Mouse (Mus musculus) embryonic facial prominence, embryonic 11.5 days (tissue): ENCODE data around the gene Fhod1. TPM values are rescaled to one million over a fixed set of nuclear protein-coding genes. Genes with fewer than 3 reads are reported as not detected.
A peak's percentile ranks its signal among the peaks of the same experiment; 100 is the strongest.

ENCODE experiments used
- ATAC-seq: fragments of 200-750 bp; cut with Nextera tagmentation; replicated peaks from 2 replicates; pipeline ENCODE4 v1.8.0; 2017; ENCODE audit warnings: low read depth; ENCODE audit not compliant: insufficient number of reproducible peaks, low FRiP score, low TSS enrichment
- DNase-seq: peaks from one replicate; pipeline ENCODE4 v3.0.0-alpha.2; 2015; ENCODE audit warnings: low spot score
- H3K27ac ChIP-seq: fragments of 300-500 bp; sonication (generic); replicated peaks from 2 replicates; pipeline ENCODE4 v1.5.1; 2014; ENCODE audit warnings: mild to moderate bottlenecking, low read depth, low read length, control low read depth
- H3K27me3 ChIP-seq: fragments of 300-500 bp; sonication (generic); 2 replicates; pipeline ENCODE4 v1.6.1; 2014; ENCODE audit warnings: mild to moderate bottlenecking, low read length, moderate library complexity, mixed read lengths; ENCODE audit not compliant: control insufficient read depth, insufficient read depth
- H3K36me3 ChIP-seq: fragments of 300-500 bp; sonication (generic); replicated peaks from 2 replicates; pipeline ENCODE4 v1.6.1; 2014; ENCODE audit warnings: low read depth, mild to moderate bottlenecking, low read length, moderate library complexity, mixed read lengths; ENCODE audit not compliant: control insufficient read depth, insufficient read depth
- H3K4me1 ChIP-seq: fragments of 300-500 bp; sonication (generic); 2 replicates; pipeline ENCODE4 v1.6.1; 2014; ENCODE audit warnings: low read length, mixed read lengths; ENCODE audit not compliant: control insufficient read depth, insufficient read depth
- H3K4me2 ChIP-seq: fragments of 300-500 bp; sonication (generic); 2 replicates; pipeline ENCODE4 v1.6.1; 2014; ENCODE audit warnings: low read depth, mild to moderate bottlenecking, control low read depth, low read length, moderate library complexity
- H3K4me3 ChIP-seq: fragments of 300-500 bp; sonication (generic); 2 replicates; pipeline ENCODE4 v1.5.1; 2014; ENCODE audit warnings: low read depth, low read length, control low read depth
- H3K9ac ChIP-seq: fragments of 300-500 bp; sonication (generic); replicated peaks from 2 replicates; pipeline ENCODE4 v1.6.1; 2014; ENCODE audit warnings: mild to moderate bottlenecking, control low read depth, low read length
- H3K9me3 ChIP-seq: fragments of 300-500 bp; sonication (generic); replicated peaks from 2 replicates; pipeline ENCODE4 v1.6.1; 2016; ENCODE audit warnings: mild to moderate bottlenecking, low read length, inconsistent platforms, mixed read lengths; ENCODE audit not compliant: control insufficient read depth
- WGBS: fragments of 180-500 bp; shearing (Covaris S2); extraction: QIAGEN DNeasy Blood & Tissue Kit; methylation state at CpG from one replicate; pipeline ENCODE4 v1.1.7; 2014; 5-methylcytosine and 5-hydroxymethylcytosine counted together
- polyA plus RNA-seq: library from polyadenylated mRNA; unstranded; fragments of >200 nt; fragmentation: Nextera tagmentation; extraction: Ambion mirVana; gene quantifications from 2 replicates; pipeline ENCODE4 v1.2.1, GENCODE M21; 2014

The Fhod1 gene
- polyA plus RNA-seq, 1 experiment from 2014 or later, result 2.6 TPM

DNA sequence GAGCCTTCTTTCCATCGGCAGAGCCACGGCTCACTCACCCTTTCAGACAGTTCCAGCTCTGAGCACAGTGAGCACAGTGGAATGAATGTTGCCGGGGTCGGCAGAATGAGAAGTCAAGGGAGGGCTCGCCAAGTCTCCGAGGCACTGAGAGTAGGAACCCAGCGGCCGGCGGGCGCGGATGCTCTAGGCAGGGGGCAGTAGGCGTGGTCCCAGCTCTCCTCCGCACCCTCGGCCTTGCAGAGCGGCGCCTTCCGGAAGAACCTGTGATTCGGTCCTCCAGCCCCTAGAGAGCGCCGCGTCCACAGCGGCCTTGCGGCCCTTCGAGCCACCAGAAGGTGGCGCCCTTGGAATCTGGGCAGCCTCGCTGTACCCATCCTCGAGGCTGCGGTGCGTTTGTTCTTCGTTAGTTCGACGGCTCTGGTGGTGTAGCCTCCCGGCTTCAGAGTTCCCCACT lies 26.8 kb upstream of the Fhod1 start:
- Histone ChIP-seq H3K4me3 (no peak overlapping the region), H3K4me2 (peak overlapping the region; percentile 21), H3K9me3 (no peaks in the 10 kb centered on the region), H3K27me3 (no peaks in the 10 kb centered on the region), H3K27ac (no peak overlapping the region), H3K36me3 (no peaks in the 10 kb centered on the region), H3K9ac (no peak overlapping the region), H3K4me1 (no peaks in the 10 kb centered on the region)
- ATAC-seq (peak; percentile 1; the same call in 1 of the 2 replicates), DNase-seq (peak; percentile 50)
- 25% methylated on average over 31 of the region's 33 CpGs for WGBS

DNA sequence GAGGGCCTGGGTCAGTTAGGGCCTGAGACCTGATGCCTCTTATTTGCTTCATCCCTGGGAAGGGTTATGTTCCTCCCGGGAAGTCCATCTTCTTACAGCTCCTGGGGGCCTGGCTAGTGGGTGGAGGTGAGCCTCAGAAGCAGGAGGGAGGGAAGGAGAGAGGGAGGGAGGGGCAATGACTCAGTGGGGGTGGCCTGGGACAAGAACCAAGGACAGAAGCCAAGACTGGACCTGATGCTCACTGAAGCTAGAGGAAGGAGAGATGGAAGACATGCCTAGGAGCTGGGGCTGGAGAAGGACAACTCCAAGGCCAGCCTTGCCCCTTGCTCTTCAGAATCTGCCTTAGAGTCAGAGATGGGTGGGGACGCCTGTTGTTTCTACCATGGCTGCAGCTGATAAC lies 25.3 kb upstream of the Fhod1 start, which contains the start of gene Plekhg4:
TSS of gene Plekhg4 (plus strand) at position 243 of the 400 bp plus-strand sequence.
- Histone ChIP-seq H3K27me3 (no peaks in the 10 kb centered on the region), H3K36me3 (no peaks in the 10 kb centered on the region), H3K4me3 (no peak within 1 kb of the TSS), H3K9ac (no peak within 1 kb of the TSS), H3K4me1 (no peaks in the 10 kb centered on the region), H3K27ac (no peak within 1 kb of the TSS), H3K4me2 (no peak within 1 kb of the TSS), H3K9me3 (no peaks in the 10 kb centered on the region)
- ATAC-seq (no peak), DNase-seq (no peak)
- 62% methylated on average over 2 of the region's 2 CpGs for WGBS

DNA sequence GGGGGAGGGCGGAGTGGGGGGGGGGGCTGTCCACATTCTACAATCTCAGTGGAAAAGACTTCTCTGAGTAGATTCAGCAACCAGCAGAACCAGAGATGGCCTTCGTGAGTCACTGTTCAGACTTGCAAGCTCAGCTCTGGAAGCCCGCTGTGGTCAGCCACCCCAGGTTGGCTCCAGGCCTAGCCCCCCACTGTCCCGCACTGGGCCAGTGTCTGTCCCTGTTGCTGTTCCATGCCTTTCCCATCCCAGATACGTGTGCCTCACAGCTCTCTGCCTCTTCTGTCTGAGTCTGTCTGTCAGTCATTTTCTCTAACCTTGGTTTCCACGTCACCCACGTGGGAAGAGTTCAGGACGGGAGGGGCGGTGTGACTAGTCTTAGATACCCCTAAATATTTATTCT lies 24.7 kb upstream of the Fhod1 start:
- no peak overlapping the region for H3K27ac ChIP-seq
- ATAC-seq, result no peak

DNA sequence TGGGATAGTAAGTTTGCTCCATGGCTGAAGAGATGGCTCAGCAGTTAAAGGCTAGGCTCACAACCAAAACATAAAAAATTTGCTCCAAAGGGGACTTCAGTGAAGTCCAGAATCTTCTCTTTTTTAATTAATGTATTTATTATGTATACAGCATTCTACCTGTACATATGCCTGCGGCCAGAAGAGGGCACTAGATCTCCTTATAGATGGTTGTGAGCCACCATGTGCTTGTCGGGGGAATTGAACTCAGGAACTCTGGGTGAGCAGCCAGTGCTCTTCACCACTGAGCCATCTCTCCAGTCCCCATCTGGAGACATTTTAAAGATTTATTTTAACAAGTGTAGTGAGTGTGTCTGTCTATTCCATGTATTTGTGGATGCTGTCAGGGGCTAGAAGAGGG lies 19.4 kb upstream of the Fhod1 start:
- H3K36me3 ChIP-seq, result no peaks in the 10 kb centered on the region
- H3K4me2 ChIP-seq, result no peak overlapping the region
- no peak for DNase-seq
- 74% methylated on average over 2 of the region's 2 CpGs for WGBS
- no peak for ATAC-seq
- H3K27ac ChIP-seq, result no peak overlapping the region
- H3K27me3 ChIP-seq, result no peaks in the 10 kb centered on the region
- H3K9me3 ChIP-seq, result no peaks in the 10 kb centered on the region
- no peak overlapping the region for H3K9ac ChIP-seq
- no peak overlapping the region for H3K4me3 ChIP-seq
- H3K4me1 ChIP-seq, result no peaks in the 10 kb centered on the region

More for the DNA sequence above, 24.7 kb upstream of the Fhod1 start:
- no peaks in the 10 kb centered on the region for H3K36me3 ChIP-seq
- no peaks in the 10 kb centered on the region for H3K4me1 ChIP-seq
- no peak overlapping the region for H3K4me3 ChIP-seq
- 79% methylated on average over 8 of the region's 9 CpGs for WGBS
- H3K27me3 ChIP-seq, result no peaks in the 10 kb centered on the region
- no peak overlapping the region for H3K4me2 ChIP-seq
- no peak for DNase-seq
- no peak overlapping the region for H3K9ac ChIP-seq
- no peaks in the 10 kb centered on the region for H3K9me3 ChIP-seq

DNA sequence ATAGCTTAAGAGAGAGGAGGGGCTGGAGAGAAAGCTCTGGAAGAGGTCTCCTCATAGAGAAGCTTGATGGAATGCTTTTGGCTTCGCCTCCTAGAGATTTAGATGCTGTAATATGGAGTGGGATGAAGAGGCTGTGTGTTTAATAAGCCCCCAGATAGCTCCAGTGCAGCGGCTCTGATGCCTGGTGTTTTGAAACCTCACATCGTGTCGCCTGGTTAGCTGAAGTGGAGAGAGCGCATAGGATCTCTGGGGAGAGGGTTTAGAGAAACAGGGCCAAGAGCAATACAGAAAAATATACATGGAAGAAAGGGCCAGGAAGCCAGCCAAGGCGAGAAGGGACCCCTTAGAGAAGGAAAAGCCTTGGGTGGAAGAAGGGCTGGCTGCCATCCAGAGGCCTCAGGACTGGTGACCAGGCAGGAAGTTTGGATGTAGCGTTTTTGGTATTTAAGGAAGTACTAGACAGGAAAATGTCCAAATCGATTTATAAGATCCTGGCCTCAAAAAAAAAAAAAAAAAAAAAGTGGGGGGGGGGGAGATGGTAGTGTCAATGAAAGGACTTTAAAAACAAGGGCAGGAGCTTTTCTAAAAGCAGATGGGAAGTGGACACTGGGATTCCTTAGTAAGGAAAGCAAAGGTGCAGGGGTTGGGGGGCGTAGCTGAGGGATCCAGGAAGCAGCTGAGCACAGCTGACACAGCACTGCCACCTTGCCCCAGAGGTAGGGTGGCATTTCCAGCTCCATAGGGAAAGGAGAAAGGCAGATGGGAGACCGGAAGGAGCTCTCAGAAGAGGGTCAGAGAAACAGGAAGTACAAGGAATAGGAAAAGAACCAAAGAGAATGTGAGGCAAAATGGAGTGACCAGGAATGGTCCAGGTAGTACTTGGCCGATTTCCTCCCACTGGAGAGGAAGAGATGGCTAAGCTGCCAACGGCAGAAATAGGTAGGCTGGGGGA lies 14.3 kb upstream of the Fhod1 start:
- ATAC-seq (no peak), DNase-seq (no peak)
- Histone ChIP-seq H3K27me3 (no peaks in the 10 kb centered on the region), H3K36me3 (no peaks in the 10 kb centered on the region), H3K9ac (no peak overlapping the region), H3K4me2 (no peak overlapping the region), H3K27ac (no peak overlapping the region), H3K4me3 (no peak overlapping the region), H3K9me3 (no peaks in the 10 kb centered on the region), H3K4me1 (no peaks in the 10 kb centered on the region)
- WGBS, result 83% methylated on average over 12 of the region's 12 CpGs

DNA sequence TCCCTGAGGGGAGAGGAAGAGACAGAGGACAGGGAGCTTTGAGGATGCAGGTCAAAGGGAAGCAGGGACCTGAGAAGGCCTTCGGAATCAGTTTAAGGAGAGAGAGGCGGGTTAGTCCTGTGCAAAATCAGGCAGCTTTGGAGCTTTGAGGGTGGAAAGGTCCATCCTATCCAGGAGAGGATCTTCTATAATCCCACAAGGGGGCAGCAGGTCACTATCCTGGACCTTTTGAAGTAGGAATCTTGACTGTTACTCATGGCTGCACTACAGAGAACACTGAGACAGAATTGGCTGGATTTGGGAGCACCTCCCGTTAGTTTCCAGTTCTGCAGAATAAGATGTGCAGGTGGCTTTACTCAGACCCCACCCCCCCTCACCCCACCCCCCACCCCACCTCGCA lies 11.9 kb upstream of the Fhod1 start:
- DNase-seq, result peak; percentile 49
- WGBS, result 55% methylated on average over 4 of the region's 4 CpGs
- Histone ChIP-seq H3K27me3 (no peaks in the 10 kb centered on the region), H3K36me3 (no peaks in the 10 kb centered on the region), H3K27ac (no peak overlapping the region), H3K4me3 (no peak overlapping the region), H3K4me1 (peaks cover 3% of the 10 kb centered on the region; the same call in 1 of the 2 replicates), H3K9me3 (no peaks in the 10 kb centered on the region), H3K9ac (no peak overlapping the region), H3K4me2 (no peak overlapping the region)
- ATAC-seq, result no peak

DNA sequence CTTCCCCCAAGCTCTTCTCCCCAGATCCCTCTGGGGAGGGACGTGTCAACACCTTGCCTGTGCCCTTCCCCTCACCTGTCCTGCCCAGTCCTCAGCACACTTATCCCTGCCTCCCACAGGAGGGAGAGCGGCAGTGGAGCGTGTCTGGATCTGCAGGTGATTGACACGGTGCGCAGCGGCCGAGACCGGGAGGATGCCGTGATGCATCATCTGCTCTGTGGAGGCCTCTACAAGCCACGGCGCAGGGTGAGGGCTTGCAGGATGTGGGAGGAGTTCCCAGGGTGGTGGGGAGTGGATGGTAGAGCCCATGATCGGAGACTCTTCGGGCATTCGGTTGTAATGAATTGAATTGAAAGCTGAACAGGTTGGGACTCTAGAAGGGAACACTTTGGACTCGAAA lies 11.5 kb upstream of the Fhod1 start:
- H3K27me3 ChIP-seq, result no peaks in the 10 kb centered on the region
- ATAC-seq, result peak; percentile 20; the same call in 1 of the 2 replicates
- peaks cover 3% of the 10 kb centered on the region; the same call in 1 of the 2 replicates for H3K4me1 ChIP-seq
- no peak for DNase-seq
- no peak overlapping the region for H3K27ac ChIP-seq
- H3K4me3 ChIP-seq, result no peak overlapping the region
- H3K9ac ChIP-seq, result no peak overlapping the region
- WGBS, result 64% methylated on average over 15 of the region's 15 CpGs
- no peaks in the 10 kb centered on the region for H3K36me3 ChIP-seq
- no peaks in the 10 kb centered on the region for H3K9me3 ChIP-seq
- H3K4me2 ChIP-seq, result no peak overlapping the region

DNA sequence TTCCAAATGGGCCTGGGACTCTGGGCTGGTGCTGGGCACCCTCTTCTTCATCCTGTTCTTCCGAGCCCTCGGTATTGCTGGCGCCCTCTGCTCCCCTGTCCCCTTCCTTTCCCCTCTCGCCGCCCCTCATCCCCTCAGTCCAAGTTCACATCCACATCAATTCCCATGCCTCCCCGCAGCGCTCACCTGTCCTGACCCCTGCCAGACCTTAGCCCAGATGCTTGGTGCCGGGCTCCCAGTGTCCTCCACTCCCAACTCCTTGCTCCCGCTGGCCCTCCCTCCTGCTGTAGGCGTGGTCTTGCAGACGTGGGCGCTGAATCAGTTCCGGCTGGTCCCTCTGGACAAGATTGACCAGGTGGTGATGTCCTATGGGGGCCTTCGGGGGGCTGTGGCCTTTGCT lies 8.9 kb upstream of the Fhod1 start:
- peaks cover 3% of the 10 kb centered on the region; the same call in 1 of the 2 replicates for H3K4me1 ChIP-seq
- ATAC-seq (no peak), DNase-seq (no peak)
- no peaks in the 10 kb centered on the region for H3K9me3 ChIP-seq
- no peak overlapping the region for H3K4me2 ChIP-seq
- no peak overlapping the region for H3K9ac ChIP-seq
- WGBS, result 83% methylated on average over 14 of the region's 14 CpGs
- H3K4me3 ChIP-seq, result no peak overlapping the region
- H3K27ac ChIP-seq, result no peak overlapping the region
- no peaks in the 10 kb centered on the region for H3K27me3 ChIP-seq
- H3K36me3 ChIP-seq, result no peaks in the 10 kb centered on the region
